Mouse (Mus musculus): ENCODE data around the gene Ccdc186. TPM values are rescaled to one million over a fixed set of nuclear protein-coding genes. Genes with fewer than 3 reads are reported as not detected.

The Ccdc186 gene
- polyA plus RNA-seq, 1 experiment from 2014 or later: 13.4 TPM

GRCm38 (mm10) chr19:56808771-56809170 lies 13.2 kb downstream of the Ccdc186 start:
- no peaks in the 10 kb centered on the region for H3K27me3 ChIP-seq (ENCODE audit: control insufficient read depth, insufficient read depth, low read length)
- TF ChIP-seq CTCF (IDR thresholded peaks at IDR 0.05; ENCODE audit: low read depth) (peak; percentile 70), EP300 (optimal IDR thresholded peaks at IDR 0.05) (no peak)
- no peak overlapping the region for H3K9ac ChIP-seq (ENCODE audit: low read length)
- H3K27ac ChIP-seq (replicated peaks): no peak overlapping the region
- no peak overlapping the region for H3K4me2 ChIP-seq (replicated peaks; ENCODE audit: low read depth)
- peaks cover 6% of the 10 kb centered on the region for H3K36me3 ChIP-seq (ENCODE audit: control insufficient read depth, insufficient read depth, low read length)
- no peak for ATAC-seq (ENCODE audit: low FRiP score, low TSS enrichment)
- no peaks in the 10 kb centered on the region for H3K4me1 ChIP-seq (replicated peaks; ENCODE audit: control insufficient read depth, insufficient read depth)
- no peak for DNase-seq (ENCODE audit: low spot score)
- H3K4me3 ChIP-seq (ENCODE audit: low read depth, low read length): no peak overlapping the region
- WGBS: 59% methylated on average over 5 of the region's 5 CpGs
- no peaks in the 10 kb centered on the region for H3K9me3 ChIP-seq (ENCODE audit: control insufficient read depth, low read length)

GRCm38 (mm10) chr19:56807122-56807521 lies 14.9 kb downstream of the Ccdc186 start:
- ATAC-seq (ENCODE audit: low FRiP score, low TSS enrichment) (no peak), DNase-seq (ENCODE audit: low spot score) (no peak)
- no peak overlapping the region for H3K9ac ChIP-seq (ENCODE audit: low read length)
- TF ChIP-seq CTCF (IDR thresholded peaks at IDR 0.05; ENCODE audit: low read depth): no peak
- no peak for TF ChIP-seq EP300 (optimal IDR thresholded peaks at IDR 0.05)
- no peak overlapping the region for H3K27ac ChIP-seq (replicated peaks)
- H3K9me3 ChIP-seq (ENCODE audit: control insufficient read depth, low read length): no peaks in the 10 kb centered on the region
- no peak overlapping the region for H3K4me2 ChIP-seq (replicated peaks; ENCODE audit: low read depth)
- H3K27me3 ChIP-seq (ENCODE audit: control insufficient read depth, insufficient read depth, low read length): no peaks in the 10 kb centered on the region
- peaks cover 4% of the 10 kb centered on the region for H3K36me3 ChIP-seq (ENCODE audit: control insufficient read depth, insufficient read depth, low read length)
- no peaks in the 10 kb centered on the region for H3K4me1 ChIP-seq (replicated peaks; ENCODE audit: control insufficient read depth, insufficient read depth)
- WGBS: 51% methylated on average over 5 of the region's 5 CpGs
- no peak overlapping the region for H3K4me3 ChIP-seq (ENCODE audit: low read depth, low read length)

GRCm38 (mm10) chr19:56805366-56805765 lies 16.6 kb downstream of the Ccdc186 start:
- DNase-seq (ENCODE audit: low spot score) (no peak), ATAC-seq (ENCODE audit: low FRiP score, low TSS enrichment) (no peak)
- no peak overlapping the region for H3K4me2 ChIP-seq (replicated peaks; ENCODE audit: low read depth)
- H3K27ac ChIP-seq (replicated peaks): no peak overlapping the region
- TF ChIP-seq CTCF (IDR thresholded peaks at IDR 0.05; ENCODE audit: low read depth): 0 out of 2 replicates have a peak, but pooled peaks have one; percentile 2
- TF ChIP-seq EP300 (optimal IDR thresholded peaks at IDR 0.05): no peak
- WGBS: 90% methylated on average over 2 of the region's 2 CpGs
- H3K9me3 ChIP-seq (ENCODE audit: control insufficient read depth, low read length): no peaks in the 10 kb centered on the region
- H3K9ac ChIP-seq (ENCODE audit: low read length): no peak overlapping the region
- peaks cover 15% of the 10 kb centered on the region for H3K36me3 ChIP-seq (ENCODE audit: control insufficient read depth, insufficient read depth, low read length)
- no peak overlapping the region for H3K4me3 ChIP-seq (ENCODE audit: low read depth, low read length)
- H3K27me3 ChIP-seq (ENCODE audit: control insufficient read depth, insufficient read depth, low read length): no peaks in the 10 kb centered on the region
- H3K4me1 ChIP-seq (replicated peaks; ENCODE audit: control insufficient read depth, insufficient read depth): no peaks in the 10 kb centered on the region

- TF ChIP-seq CTCF (IDR thresholded peaks at IDR 0.05; ENCODE audit: low read depth) (no peak), EP300 (optimal IDR thresholded peaks at IDR 0.05) (no peak)
- DNase-seq (ENCODE audit: low spot score) (no peak), ATAC-seq (ENCODE audit: low FRiP score, low TSS enrichment) (no peak)
- no peak overlapping the region for H3K9ac ChIP-seq (ENCODE audit: low read length)
- WGBS: 85% methylated on average over 3 of the region's 3 CpGs
- H3K4me2 ChIP-seq (replicated peaks; ENCODE audit: low read depth): no peak overlapping the region
- no peak overlapping the region for H3K27ac ChIP-seq (replicated peaks)
- H3K4me1 ChIP-seq (replicated peaks; ENCODE audit: control insufficient read depth, insufficient read depth): no peaks in the 10 kb centered on the region
- H3K36me3 ChIP-seq (ENCODE audit: control insufficient read depth, insufficient read depth, low read length): peaks cover 15% of the 10 kb centered on the region
- no peaks in the 10 kb centered on the region for H3K9me3 ChIP-seq (ENCODE audit: control insufficient read depth, low read length)
- H3K27me3 ChIP-seq (ENCODE audit: control insufficient read depth, insufficient read depth, low read length): no peaks in the 10 kb centered on the region
- no peak overlapping the region for H3K4me3 ChIP-seq (ENCODE audit: low read depth, low read length)
Observed at GRCm38 (mm10) chr19:56802352-56802746, 19.6 kb downstream of the Ccdc186 start.

GRCm38 (mm10) chr19:56801656-56802351 lies 20.2 kb downstream of the Ccdc186 start:
- 87% methylated on average over 10 of the region's 10 CpGs for WGBS
- Histone ChIP-seq H3K4me3 (ENCODE audit: low read depth, low read length) (no peak overlapping the region), H3K36me3 (ENCODE audit: control insufficient read depth, insufficient read depth, low read length) (peaks cover 15% of the 10 kb centered on the region), H3K27me3 (ENCODE audit: control insufficient read depth, insufficient read depth, low read length) (no peaks in the 10 kb centered on the region), H3K4me1 (replicated peaks; ENCODE audit: control insufficient read depth, insufficient read depth) (no peaks in the 10 kb centered on the region), H3K27ac (replicated peaks) (no peak overlapping the region), H3K9me3 (ENCODE audit: control insufficient read depth, low read length) (no peaks in the 10 kb centered on the region), H3K9ac (ENCODE audit: low read length) (no peak overlapping the region), H3K4me2 (replicated peaks; ENCODE audit: low read depth) (no peak overlapping the region)
- no peak for ATAC-seq (ENCODE audit: low FRiP score, low TSS enrichment)
- TF ChIP-seq EP300 (optimal IDR thresholded peaks at IDR 0.05) (no peak), CTCF (IDR thresholded peaks at IDR 0.05; ENCODE audit: low read depth) (no peak)
- no peak for DNase-seq (ENCODE audit: low spot score)

GRCm38 (mm10) chr19:56800930-56801655 lies 20.9 kb downstream of the Ccdc186 start:
- ATAC-seq (ENCODE audit: low FRiP score, low TSS enrichment): no peak
- Histone ChIP-seq H3K4me2 (replicated peaks; ENCODE audit: low read depth) (no peak overlapping the region), H3K9me3 (ENCODE audit: control insufficient read depth, low read length) (no peaks in the 10 kb centered on the region), H3K9ac (ENCODE audit: low read length) (no peak overlapping the region), H3K4me3 (ENCODE audit: low read depth, low read length) (no peak overlapping the region), H3K36me3 (ENCODE audit: control insufficient read depth, insufficient read depth, low read length) (peaks cover 21% of the 10 kb centered on the region), H3K27me3 (ENCODE audit: control insufficient read depth, insufficient read depth, low read length) (no peaks in the 10 kb centered on the region), H3K27ac (replicated peaks) (no peak overlapping the region), H3K4me1 (replicated peaks; ENCODE audit: control insufficient read depth, insufficient read depth) (no peaks in the 10 kb centered on the region)
- TF ChIP-seq EP300 (optimal IDR thresholded peaks at IDR 0.05) (no peak), CTCF (IDR thresholded peaks at IDR 0.05; ENCODE audit: low read depth) (no peak)
- no peak for DNase-seq (ENCODE audit: low spot score)
- WGBS: 61% methylated on average over 7 of the region's 7 CpGs

All from stomach, postnatal 0 days (tissue).